Mouse (Mus musculus) testis, adult 2 months (tissue): ENCODE measurements at regions not wholly inside any gene's neighbourhood (a gene's known extent, or its start where the extent isn't known, plus 50 kb on each side); places are given as distances from the start of the nearest gene placed in this dataset.
"Not testable (repeated sequence)": the region's sequence is repeated elsewhere in the genome, so short reads cannot be mapped to it uniquely, and the experiment has no call there.

Experiments
- H3K27ac ChIP-seq: fragments of 200-500 bp; 2 replicates; pipeline ENCODE4 v1.5.1; 2012; ENCODE audit warnings: low read depth, low read length; ENCODE audit not compliant: control insufficient read depth, insufficient read depth
- H3K27me3 ChIP-seq: fragments of 200-500 bp; 2 replicates; pipeline ENCODE4 v1.6.1; 2012; ENCODE audit warnings: mild to moderate bottlenecking, low read length, moderate library complexity; ENCODE audit not compliant: control insufficient read depth, insufficient read depth
- H3K36me3 ChIP-seq: fragments of 200-500 bp; 2 replicates; pipeline ENCODE4 v1.6.1; 2012; ENCODE audit warnings: mild to moderate bottlenecking, low read length; ENCODE audit not compliant: control insufficient read depth, insufficient read depth
- H3K4me1 ChIP-seq: fragments of 200-500 bp; 2 replicates; pipeline ENCODE4 v1.6.1; 2012; ENCODE audit warnings: low read length; ENCODE audit not compliant: control insufficient read depth, insufficient read depth
- H3K4me3 ChIP-seq: fragments of 200-500 bp; 2 replicates; pipeline ENCODE4 v1.5.1; 2012; ENCODE audit warnings: low read depth, mild to moderate bottlenecking, low read length, moderate library complexity, mixed read lengths; ENCODE audit not compliant: control insufficient read depth

DNA sequence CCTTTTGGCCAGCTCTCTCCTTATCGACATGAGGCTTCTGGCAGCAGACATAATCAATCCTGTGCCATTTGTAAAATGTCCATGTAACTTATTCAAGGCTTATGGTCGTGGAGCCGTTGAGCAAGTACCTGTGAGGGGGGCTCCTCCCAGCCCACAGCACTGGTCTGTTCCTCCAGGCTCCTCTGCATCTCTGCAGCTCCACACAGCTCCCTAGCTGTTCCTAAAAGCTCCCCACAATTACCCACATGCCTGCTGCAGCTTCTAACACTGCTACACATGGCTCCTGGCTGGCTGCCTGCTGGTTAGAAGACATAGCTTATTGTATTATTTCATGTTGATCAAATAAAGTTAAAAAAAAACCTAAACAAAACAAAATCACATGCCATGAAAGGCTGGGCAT lies 77.9 kb downstream of the Tcp10c start:
- H3K4me3 ChIP-seq, H3K4me1 ChIP-seq: not testable (repeated sequence)

DNA sequence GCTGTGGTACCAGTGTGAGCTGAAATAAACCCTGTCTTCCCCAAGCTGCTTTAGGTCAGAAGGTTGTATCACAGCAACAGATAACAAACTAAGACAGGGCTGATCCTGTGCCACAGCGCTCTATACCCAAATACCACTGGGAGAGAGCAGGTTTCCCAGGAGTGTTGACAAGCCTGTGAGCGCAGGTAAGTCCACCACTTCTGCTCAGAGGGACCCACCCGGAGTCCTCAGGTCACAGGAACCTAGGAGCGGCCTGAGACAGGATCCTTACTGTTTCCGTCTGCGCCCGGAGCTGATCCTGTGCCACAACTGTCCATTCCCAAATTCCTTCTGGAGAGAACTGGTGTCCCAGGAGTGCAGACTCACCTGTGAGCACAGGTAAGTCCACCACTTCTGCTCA lies 79.8 kb downstream of the Tcp10c start:
- not testable (repeated sequence) for H3K27ac ChIP-seq, H3K4me1 ChIP-seq, H3K4me3 ChIP-seq, H3K36me3 ChIP-seq, H3K27me3 ChIP-seq

More for the DNA sequence above, 77.9 kb downstream of the Tcp10c start:
- H3K27ac ChIP-seq, H3K27me3 ChIP-seq, H3K36me3 ChIP-seq: not testable (repeated sequence)

DNA sequence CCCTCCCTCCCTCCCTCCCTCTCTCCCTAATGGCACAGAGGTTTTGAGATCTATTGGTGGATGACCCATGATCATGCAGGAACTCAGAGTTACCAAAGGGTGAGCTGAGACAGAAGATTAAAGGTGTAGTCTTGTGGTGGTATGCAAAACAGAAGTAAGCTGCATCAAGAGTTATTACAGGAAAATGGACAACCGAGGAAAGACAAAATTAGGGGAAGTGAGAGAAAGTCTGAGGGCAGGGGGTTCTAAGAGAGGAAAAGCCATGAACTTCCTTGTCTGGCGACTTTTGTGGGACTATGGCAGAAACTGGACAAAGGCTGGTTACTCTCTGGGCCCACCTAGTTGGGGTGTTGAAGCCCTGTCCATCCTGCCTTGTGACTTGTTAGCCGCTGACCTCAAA lies 84.4 kb downstream of the Tcp10c start:
- H3K36me3 ChIP-seq, H3K4me3 ChIP-seq, H3K27ac ChIP-seq, H3K4me1 ChIP-seq, H3K27me3 ChIP-seq: not testable (repeated sequence)

DNA sequence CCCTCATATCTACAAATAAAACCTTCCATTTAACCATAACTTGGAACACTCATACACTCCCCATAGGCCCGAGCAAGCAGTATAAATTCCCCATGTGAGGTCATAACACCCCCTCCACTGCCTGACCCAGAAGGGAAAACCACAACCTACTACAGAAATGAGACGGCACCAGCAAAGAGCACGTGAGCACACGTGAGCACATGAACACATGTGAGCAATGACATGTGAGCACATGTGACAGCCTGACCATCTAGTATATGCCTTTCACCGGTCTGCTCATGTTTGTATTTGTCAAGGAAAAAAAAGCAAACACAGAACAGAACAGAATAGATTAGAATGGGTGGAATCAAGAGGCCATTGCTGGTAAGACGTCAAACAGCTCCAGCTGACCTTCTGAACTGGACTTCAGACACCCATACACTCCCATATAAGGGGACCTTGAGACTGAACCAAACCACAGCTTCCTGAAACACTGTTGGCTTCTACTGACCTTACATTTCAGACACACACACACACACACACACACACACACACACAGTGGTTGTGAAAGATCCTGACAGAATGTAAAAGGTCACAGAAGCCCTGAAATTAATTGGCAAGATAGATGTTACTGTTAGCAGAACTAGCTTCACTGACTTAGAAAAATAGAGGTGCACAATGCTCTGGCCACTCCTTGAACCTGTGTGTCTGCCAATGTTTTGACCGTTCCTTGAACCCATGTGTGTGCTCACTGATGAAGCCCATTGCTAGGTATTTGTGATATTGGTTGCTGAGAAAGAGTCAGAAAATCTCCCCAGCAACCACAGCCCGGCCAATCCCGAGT lies 86.5 kb downstream of the Tcp10c start:
- H3K36me3 ChIP-seq, H3K4me1 ChIP-seq, H3K4me3 ChIP-seq, H3K27ac ChIP-seq, H3K27me3 ChIP-seq: not testable (repeated sequence)

DNA sequence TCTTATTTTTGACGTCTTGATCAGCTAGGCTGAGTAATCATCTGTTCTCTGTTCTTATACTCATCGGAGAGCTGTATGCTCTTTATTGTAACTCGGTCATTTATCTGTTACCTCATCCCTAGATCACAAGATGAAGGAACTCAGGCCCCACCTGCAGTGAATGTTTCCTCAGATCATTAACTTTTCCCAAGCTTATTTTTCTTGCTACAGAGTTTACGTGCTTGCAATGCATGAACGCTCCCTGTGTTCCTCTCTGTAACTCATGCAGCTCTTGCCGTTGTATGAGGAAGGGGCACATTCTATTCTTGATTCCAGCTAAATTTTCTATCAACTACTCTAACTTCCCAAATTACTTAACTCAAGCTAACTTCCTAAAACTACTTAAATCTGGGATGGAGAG lies 87.9 kb downstream of the Tcp10c start:
- not testable (repeated sequence) for H3K27ac ChIP-seq, H3K36me3 ChIP-seq, H3K4me1 ChIP-seq, H3K27me3 ChIP-seq, H3K4me3 ChIP-seq

DNA sequence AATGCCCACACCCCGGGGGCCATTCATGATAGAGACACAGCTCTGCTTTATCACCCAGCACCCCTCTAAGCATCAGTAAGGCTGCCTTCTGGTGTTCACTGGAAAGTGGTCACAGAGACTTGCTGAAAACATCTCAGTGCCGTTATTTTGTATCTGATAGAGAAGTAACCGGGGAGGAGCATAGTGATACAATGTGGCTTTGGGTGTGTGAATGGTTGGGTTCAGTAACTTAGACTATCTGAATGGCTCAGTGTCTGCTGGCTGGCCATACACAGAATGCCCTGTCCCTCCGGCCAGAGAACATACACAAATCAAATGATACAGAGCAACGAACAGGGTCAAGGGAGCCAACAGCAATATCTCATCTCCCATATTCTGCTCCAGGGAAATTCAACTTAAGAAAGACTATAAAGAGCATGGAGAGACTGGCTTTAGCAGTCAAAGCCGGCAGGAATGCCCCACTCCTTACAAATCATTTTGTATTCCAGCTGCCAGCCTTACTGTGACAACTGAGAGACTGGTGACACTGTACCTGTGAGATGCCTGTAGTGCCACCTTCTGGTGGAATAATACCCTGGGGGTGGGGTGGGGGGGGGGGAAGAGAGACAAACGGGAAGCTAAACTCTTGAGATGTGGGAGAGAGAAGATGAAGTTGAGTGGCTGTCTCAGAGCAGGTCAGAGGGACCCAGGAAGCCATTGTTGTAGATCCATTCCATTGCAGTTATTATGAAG lies 102.7 kb downstream of the Tcp10c start:
- H3K27ac ChIP-seq, H3K27me3 ChIP-seq, H3K4me1 ChIP-seq, H3K4me3 ChIP-seq, H3K36me3 ChIP-seq: not testable (repeated sequence)

DNA sequence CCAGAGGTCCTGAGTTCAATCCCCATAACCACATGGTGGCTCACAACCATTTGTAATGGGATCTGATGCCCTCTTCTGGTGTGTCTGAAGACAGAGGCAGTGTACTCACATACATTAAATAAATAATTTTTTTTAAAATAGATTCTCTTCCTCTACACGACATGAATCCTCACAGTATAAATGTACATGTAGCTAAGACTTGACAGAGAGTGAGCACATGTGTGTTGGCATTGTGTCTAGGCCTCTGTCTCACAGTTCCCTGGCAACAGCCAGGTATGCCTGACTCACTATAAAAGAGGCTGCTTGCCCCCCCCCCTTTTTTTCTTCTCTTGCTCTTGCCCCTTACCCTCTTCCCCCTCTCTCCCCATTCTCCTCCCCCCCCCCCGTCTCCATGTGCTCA lies 103.6 kb downstream of the Tcp10c start:
- not testable (repeated sequence) for H3K27me3 ChIP-seq, H3K27ac ChIP-seq, H3K4me1 ChIP-seq, H3K4me3 ChIP-seq, H3K36me3 ChIP-seq

- H3K27ac ChIP-seq, H3K4me3 ChIP-seq, H3K4me1 ChIP-seq, H3K36me3 ChIP-seq, H3K27me3 ChIP-seq: not testable (repeated sequence)
Observed at GRCm38 (mm10) chr17:13458814-13459213, 104.4 kb downstream of the Tcp10c start.

DNA sequence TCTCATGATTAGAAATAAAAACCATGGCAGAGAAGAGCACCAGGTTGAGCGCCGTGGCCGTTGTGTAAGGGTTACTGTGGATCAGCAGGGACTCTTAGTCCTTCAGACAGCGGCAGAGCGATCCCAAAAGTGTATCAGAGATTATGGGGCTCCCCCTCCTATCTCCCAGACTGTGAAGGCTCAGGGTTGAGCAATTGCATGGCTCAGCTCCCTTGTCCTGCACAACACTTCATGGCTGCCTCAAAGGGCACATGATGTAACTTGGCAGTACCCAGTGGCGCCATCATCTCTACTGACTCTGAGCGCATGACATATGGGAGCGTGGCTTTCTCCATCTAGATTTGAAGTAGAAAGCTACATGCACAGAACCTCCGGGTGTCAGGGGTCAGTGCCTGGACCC lies 108.3 kb downstream of the Tcp10c start:
- H3K36me3 ChIP-seq, H3K4me3 ChIP-seq, H3K4me1 ChIP-seq: not testable (repeated sequence)

DNA sequence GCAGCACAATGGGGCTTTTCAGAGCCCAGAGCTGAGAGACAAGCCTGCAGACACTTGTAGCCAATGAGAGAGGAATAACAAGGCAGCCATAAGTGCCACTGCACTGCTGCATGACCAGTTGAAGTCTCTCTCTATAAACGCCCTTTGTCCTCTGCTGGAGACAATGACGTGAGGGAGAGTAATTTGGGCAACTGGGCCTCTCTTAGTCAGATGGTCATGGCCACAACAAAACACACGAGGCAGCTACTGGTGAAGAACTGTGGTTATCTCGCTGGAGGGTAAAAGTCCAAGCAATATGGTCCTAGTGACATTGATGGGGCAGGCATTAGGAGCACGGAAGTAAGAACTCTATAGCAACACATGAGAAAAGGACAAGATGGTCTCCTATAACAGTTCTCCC lies 111.5 kb downstream of the Tcp10c start:
- H3K27me3 ChIP-seq, H3K36me3 ChIP-seq, H3K4me3 ChIP-seq, H3K4me1 ChIP-seq, H3K27ac ChIP-seq: not testable (repeated sequence)

More for the DNA sequence above, 108.3 kb downstream of the Tcp10c start:
- not testable (repeated sequence) for H3K27ac ChIP-seq, H3K27me3 ChIP-seq

DNA sequence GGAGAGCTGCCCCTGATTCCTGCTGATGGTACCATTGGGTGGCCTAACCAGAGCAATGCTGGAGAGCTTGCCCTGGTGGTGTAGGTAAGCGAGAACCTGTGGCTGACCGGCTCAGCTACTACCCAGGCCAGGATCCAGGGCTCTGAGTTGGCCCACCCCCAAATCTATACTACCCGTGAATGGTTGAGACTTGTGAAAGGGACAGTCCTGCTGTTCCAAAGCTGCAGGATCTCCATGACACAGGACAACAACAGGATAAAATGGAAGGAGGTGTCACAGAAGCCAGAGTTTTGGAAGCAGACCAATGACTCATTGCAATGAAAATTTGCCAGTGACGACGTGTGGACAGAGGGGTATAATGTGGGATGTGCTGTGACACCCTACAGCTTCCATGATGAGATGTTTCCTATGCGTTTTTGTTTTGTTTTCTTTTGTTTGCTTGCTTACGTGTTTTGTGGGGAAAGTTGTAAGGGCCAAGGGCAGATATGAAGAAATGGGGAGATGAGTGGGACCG lies 115.6 kb downstream of the Tcp10c start:
- not testable (repeated sequence) for H3K4me3 ChIP-seq, H3K27ac ChIP-seq, H3K27me3 ChIP-seq, H3K4me1 ChIP-seq, H3K36me3 ChIP-seq
